Mouse (Mus musculus): Measurements from ENCODE around the gene Sorcs3.

The Sorcs3 gene

GRCm38 (mm10) chr19:48771565-48771964 is 565.7 kb downstream of the Sorcs3 start:
- CTCF ChIA-PET = no interaction called here
- POLR2A ChIA-PET = no interaction called here

- CTCF ChIA-PET = no interaction called here
- POLR2A ChIA-PET = no interaction called here
Observed at GRCm38 (mm10) chr19:48779095-48779765, 573.4 kb downstream of the Sorcs3 start.

- ChIA-PET POLR2A (no interaction called here), CTCF (no interaction called here)
Observed at GRCm38 (mm10) chr19:48780813-48781212, 575.0 kb downstream of the Sorcs3 start.

- ChIA-PET CTCF (no interaction called here), POLR2A (no interaction called here)
Observed at GRCm38 (mm10) chr19:48782024-48782721, 576.3 kb downstream of the Sorcs3 start.

- CTCF ChIA-PET = no interaction called here
Observed at GRCm38 (mm10) chr19:48787269-48787668, 581.4 kb downstream of the Sorcs3 start.

GRCm38 (mm10) chr19:48804546-48804945 is 598.7 kb downstream of the Sorcs3 start:
- ChIA-PET POLR2A (no interaction called here), CTCF (interaction anchor here in 1 of 4 experiments (0.6 kb wide), 1 partner anchor 423 kb away, joined by 3 read pairs; no protein-coding TSS in a partner anchor)

More at GRCm38 (mm10) chr19:48787269-48787668, 581.4 kb downstream of the Sorcs3 start:
- POLR2A ChIA-PET = no interaction called here

GRCm38 (mm10) chr19:48811541-48811940 is 605.7 kb downstream of the Sorcs3 start:
- ChIA-PET CTCF (no interaction called here), POLR2A (no interaction called here)

GRCm38 (mm10) chr19:48813823-48814222 is 608.0 kb downstream of the Sorcs3 start:
- CTCF ChIA-PET = interaction anchor here in 1 of 4 experiments (0.7 kb wide), 1 partner anchor 401 kb away, joined by 3 read pairs; no protein-coding TSS in a partner anchor
- POLR2A ChIA-PET = interaction anchor here in 1 of 4 experiments (0.6 kb wide), 1 partner anchor 1801 kb away, joined by 3 read pairs; no protein-coding TSS in a partner anchor

- ChIA-PET POLR2A (interaction anchor here in 1 of 4 experiments (0.6 kb wide), 1 partner anchor 480 kb away, joined by 6 read pairs; no protein-coding TSS in a partner anchor), CTCF (no interaction called here)
Observed at GRCm38 (mm10) chr19:48815064-48815463, 609.2 kb downstream of the Sorcs3 start.

- POLR2A ChIA-PET = no interaction called here
- CTCF ChIA-PET = no interaction called here
Observed at GRCm38 (mm10) chr19:48820493-48821282, 614.9 kb downstream of the Sorcs3 start.

- CTCF ChIA-PET = no interaction called here
- POLR2A ChIA-PET = no interaction called here
Observed at GRCm38 (mm10) chr19:48821283-48821715, 615.5 kb downstream of the Sorcs3 start.

- POLR2A ChIA-PET = no interaction called here
- CTCF ChIA-PET = no interaction called here
Observed at GRCm38 (mm10) chr19:48834342-48834741, 628.5 kb downstream of the Sorcs3 start.

- ChIA-PET POLR2A (no interaction called here), CTCF (no interaction called here)
Observed at GRCm38 (mm10) chr19:48839418-48839817, 633.6 kb downstream of the Sorcs3 start.

- ChIA-PET CTCF (no interaction called here), POLR2A (no interaction called here)
Observed at GRCm38 (mm10) chr19:48847700-48848099, 641.9 kb downstream of the Sorcs3 start.

- CTCF ChIA-PET = no interaction called here
- POLR2A ChIA-PET = interaction anchor here in 1 of 4 experiments (0.6 kb wide), 1 partner anchor 78 kb away, joined by 4 read pairs; no protein-coding TSS in a partner anchor
Observed at GRCm38 (mm10) chr19:48850466-48850865, 644.6 kb downstream of the Sorcs3 start.

Measured in embryonic stem cell, embryonic (primary cell).